Mouse (Mus musculus) lung, adult 18-20 months (tissue): Measurements from ENCODE around the gene Olfr480.

Experiments used
- DNase-seq, 2 experiments: peaks; one replicate each; pipeline ENCODE4 v3.0.0; 2022; ENCODE audit warnings: mixed read lengths in 2 of 2

Gene Olfr480

DNA sequence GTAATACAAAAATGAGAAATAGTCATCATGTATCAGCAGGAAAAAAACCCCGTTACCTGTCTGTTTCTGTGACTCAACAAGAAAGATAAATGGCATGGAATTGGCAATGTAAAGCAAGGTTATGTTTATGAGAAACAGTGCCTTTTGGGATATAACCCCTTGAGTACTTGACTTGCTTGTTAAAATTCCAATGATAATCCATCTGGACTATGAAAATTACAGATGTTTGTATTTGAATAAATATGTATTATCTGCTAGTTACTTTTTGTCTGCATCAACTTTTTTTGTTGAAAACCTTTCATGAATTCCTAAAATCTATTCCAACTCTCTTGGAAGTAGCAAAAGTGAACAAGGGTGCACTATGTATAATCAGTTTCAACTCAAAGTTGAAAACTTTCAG, at the start of gene Olfr480:
TSS of gene Olfr480 (minus strand) at position 101 of the 400 bp plus-strand sequence.
- no peak for DNase-seq

DNA sequence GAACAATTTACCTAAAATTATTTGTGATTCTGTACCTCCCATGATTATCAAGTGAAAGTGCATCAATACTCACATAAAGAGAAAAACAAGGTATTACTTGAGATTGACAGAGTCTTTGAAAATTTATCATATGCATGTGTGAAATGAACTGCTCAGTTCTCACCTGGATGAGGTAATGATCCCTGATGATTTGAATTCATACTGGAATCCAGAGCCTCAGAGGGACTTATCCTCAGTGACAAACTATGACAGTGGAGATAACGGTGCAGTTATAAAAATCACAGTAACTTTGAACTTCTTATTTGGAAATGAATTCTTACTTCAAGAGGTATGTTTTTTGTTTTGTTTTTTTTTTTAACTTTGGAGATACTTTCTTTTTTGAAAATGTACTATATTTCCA, 33.4 kb upstream of the Olfr480 start, which contains the start of gene Olfr483:
TSS of gene Olfr483 (plus strand) at position 301 of the 400 bp plus-strand sequence.
- DNase-seq: no peak

DNA sequence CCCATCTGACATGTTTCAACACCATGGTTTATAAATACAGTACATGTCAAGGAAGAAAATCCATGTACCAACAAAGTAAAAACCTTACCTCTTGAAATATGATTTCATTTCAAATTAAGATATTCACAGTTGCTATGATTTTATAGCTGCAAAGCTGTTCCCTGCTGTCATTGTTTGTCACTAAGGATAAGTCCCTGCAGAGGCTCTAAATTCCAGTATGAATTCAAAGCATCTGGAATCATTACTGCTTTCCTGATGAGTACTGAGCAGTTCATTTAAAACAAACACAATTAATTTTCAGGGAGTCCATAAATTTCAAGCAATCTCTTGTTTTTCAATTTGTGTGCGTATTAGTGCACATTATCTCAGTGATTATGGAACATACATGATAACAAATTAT, 30.3 kb upstream of the Olfr480 start, which contains the start of gene Olfr482:
TSS of gene Olfr482 (minus strand) at position 101 of the 400 bp plus-strand sequence.
- DNase-seq: no peak

DNA sequence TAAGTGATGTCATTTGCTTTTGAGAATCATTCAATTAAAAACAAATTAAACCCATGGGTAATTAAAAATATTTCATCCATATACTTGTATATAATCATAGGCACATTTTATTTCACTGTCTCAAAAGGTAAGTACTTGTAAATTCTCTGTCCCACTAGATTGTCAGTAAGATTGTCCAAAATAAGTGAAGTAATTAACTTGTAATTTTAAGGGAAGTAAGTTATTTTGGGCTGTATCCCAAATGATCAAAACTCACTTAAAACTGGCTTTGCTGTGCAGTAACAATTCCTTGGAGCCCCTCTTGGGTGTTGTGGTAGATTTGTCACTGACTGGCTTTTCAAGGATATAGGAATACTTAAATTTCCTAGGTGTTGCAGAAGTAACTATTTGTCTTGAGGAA, 12.4 kb upstream of the Olfr480 start, which contains the start of gene Olfr481:
TSS of gene Olfr481 (plus strand) at position 301 of the 400 bp plus-strand sequence.
- DNase-seq: no peak

DNA sequence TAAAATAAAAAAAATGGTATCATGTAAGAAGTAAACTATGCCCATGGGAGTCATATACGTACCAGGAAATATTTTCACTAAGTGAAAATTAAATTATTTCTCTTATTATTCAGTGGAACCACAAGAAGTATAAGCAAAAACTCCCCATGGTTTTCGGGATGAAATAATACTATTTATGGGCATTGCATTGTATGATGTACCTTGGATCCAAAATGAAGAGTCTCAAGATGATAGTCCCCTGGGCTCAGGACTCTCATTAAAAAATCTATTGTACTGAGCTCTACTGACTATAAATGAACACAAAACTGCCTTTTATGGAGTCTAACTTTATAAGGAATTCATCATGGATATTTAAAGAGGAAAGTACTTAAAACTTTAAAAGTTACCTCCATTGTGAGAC, 16.8 kb downstream of the Olfr480 start, which contains the start of gene Olfr479:
TSS of gene Olfr479 (plus strand) at position 301 of the 400 bp plus-strand sequence.
- DNase-seq: no peak

DNA sequence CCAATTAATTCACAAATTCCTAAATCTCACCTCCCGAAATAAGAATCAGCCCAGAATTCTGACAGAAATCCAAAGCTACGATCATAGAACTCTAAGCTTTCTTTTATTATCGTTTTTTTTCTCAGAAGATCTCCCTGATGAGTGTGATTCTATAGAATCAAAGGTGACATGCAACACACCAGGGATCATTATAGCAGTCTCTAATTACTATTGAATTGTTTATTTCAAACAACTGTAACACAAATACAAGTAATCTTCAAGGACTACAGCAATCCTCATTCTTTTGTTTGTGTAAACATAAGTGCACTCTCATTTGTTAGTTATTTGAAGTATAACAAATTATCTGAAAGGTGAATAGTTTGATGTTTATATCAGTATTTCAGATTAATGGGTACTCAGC, 33.3 kb downstream of the Olfr480 start, which contains the start of gene Olfr478:
TSS of gene Olfr478 (minus strand) at position 101 of the 400 bp plus-strand sequence.
- no peak for DNase-seq
